Mouse (Mus musculus) cerebellum, adult 2 months (tissue): ENCODE measurements around the gene Gsg1l.

Experiments used
- CTCF ChIP-seq: fragments of 200-500 bp; IDR thresholded peaks from 2 replicates; pipeline ENCODE4 v1.5.1; 2011; ENCODE audit warnings: low read depth, mild to moderate bottlenecking, control low read depth, low read length, moderate library complexity, borderline replicate concordance; ENCODE audit not compliant: insufficient read depth
- POLR2A ChIP-seq: fragments of 200-500 bp; IDR thresholded peaks from 2 replicates; pipeline ENCODE4 v1.6.1; 2011; ENCODE audit warnings: low read length, control low read depth, borderline replicate concordance; ENCODE audit not compliant: insufficient read depth

- TF ChIP-seq CTCF (no peak), POLR2A (no peak)
Observed at GRCm38 (mm10) chr7:125966402-125967261, 115.6 kb downstream of the Gsg1l start.
